8 mouse cellular contexts compared by ENCODE assay signal in genomic region chr5:23782051-23782810, GRCm38 (mm10). TPM values are rescaled to one million over a fixed set of nuclear protein-coding genes. Genes with fewer than 3 reads are reported as not detected.
DNase-seq lines count a peak whose midpoint lies in the region; ATAC-seq and TF ChIP-seq lines count a peak whose summit lies in the region.

No protein-coding gene starts in this region.

- H3K27ac ChIP-seq in left cerebral cortex, adult 2 months, result no peak overlapping the region
- H3K27ac ChIP-seq in embryonic facial prominence, embryonic 12.5 days, result no peak overlapping the region
- no peak overlapping the region for H3K27ac ChIP-seq in neural tube, embryonic 15.5 days (replicated peaks)

- no peak for TF ChIP-seq CTCF in left cerebral cortex, adult 2 months (IDR thresholded peaks at IDR 0.05)

- no peaks in the 10 kb centered on the region for H3K27me3 ChIP-seq in embryonic facial prominence, embryonic 12.5 days
- no peaks in the 10 kb centered on the region for H3K27me3 ChIP-seq in neural tube, embryonic 15.5 days (replicated peaks)

- intact Hi-C loops in left cerebral cortex, adult 2 months (cut with DNase I), result no loop called here
- intact Hi-C loops in left cerebral cortex, postnatal 36 days (cut with DNase I), result no loop called here
- intact Hi-C loops in left cerebral cortex, postnatal 25 days (cut with DNase I), result no loop called here

- no peak for ATAC-seq in embryonic facial prominence, embryonic 12.5 days (ENCODE audit: insufficient number of reproducible peaks, insufficient read depth, low FRiP score, low TSS enrichment)
- no peak for ATAC-seq in neural tube, embryonic 15.5 days (ENCODE audit: low FRiP score)

- H3K9ac ChIP-seq in embryonic facial prominence, embryonic 12.5 days, result peak overlapping the region; percentile 76
- peak overlapping the region; percentile 86 for H3K9ac ChIP-seq in neural tube, embryonic 15.5 days (replicated peaks)

- DNase-seq in left cerebral cortex, adult 2 months (ENCODE audit: extremely low spot score in 1 of 2, low spot score in 2 of 2), result no peak
- DNase-seq in left cerebral cortex, postnatal 36 days (ENCODE audit: low spot score in 2 of 2), result no peak
- DNase-seq in kidney, postnatal 4 days, result peak; percentile 8 to 14
- DNase-seq in thymus, postnatal 25 days, result no peak
- DNase-seq in left cerebral cortex, postnatal 25 days (ENCODE audit: low spot score in 2 of 2), result no peak
- no peak for DNase-seq in right cerebral cortex, postnatal 25 days

- no peaks in the 10 kb centered on the region for H3K36me3 ChIP-seq in embryonic facial prominence, embryonic 12.5 days
- H3K36me3 ChIP-seq in neural tube, embryonic 15.5 days, result no peaks in the 10 kb centered on the region

- peaks cover 13% of the 10 kb centered on the region for H3K4me1 ChIP-seq in embryonic facial prominence, embryonic 12.5 days
- peaks cover 24% of the 10 kb centered on the region for H3K4me1 ChIP-seq in neural tube, embryonic 15.5 days

- no peaks in the 10 kb centered on the region for H3K9me3 ChIP-seq in embryonic facial prominence, embryonic 12.5 days
- no peaks in the 10 kb centered on the region for H3K9me3 ChIP-seq in neural tube, embryonic 15.5 days (replicated peaks)

- peak overlapping the region; percentile 91 for H3K4me3 ChIP-seq in left cerebral cortex, adult 2 months
- peak overlapping the region; percentile 91 for H3K4me3 ChIP-seq in embryonic facial prominence, embryonic 12.5 days
- H3K4me3 ChIP-seq in neural tube, embryonic 15.5 days (replicated peaks), result peak overlapping the region; percentile 88

- WGBS in embryonic facial prominence, embryonic 12.5 days, result 36% methylated on average over 8 of the region's 8 CpGs
- 44% methylated on average over 8 of the region's 8 CpGs for WGBS in neural tube, embryonic 15.5 days

- peak overlapping the region; percentile 66 for H3K4me2 ChIP-seq in embryonic facial prominence, embryonic 12.5 days (replicated peaks)
- peak overlapping the region; percentile 74 for H3K4me2 ChIP-seq in neural tube, embryonic 15.5 days

RNA-seq across cellular contexts. Expression of gene Pus7, which starts 1.3 kb away (rescaled TPM):
- 10 to 100 TPM; 16.2 to 17.8 TPM for total RNA-seq in left cerebral cortex, adult 2 months (2021)
- total RNA-seq in left cerebral cortex, postnatal 36 days (2021), result 10 to 100 TPM; 16.1 to 20.3 TPM
- polyA plus RNA-seq in embryonic facial prominence, embryonic 12.5 days (2016; fragmentation: Nextera tagmentation; extraction: Ambion mirVana), result 34.8 and 35.4 TPM in 2 replicates
- polyA plus RNA-seq in neural tube, embryonic 15.5 days (2015; fragmentation: Nextera tagmentation; extraction: Ambion mirVana), result 15.1 and 19.7 TPM in 2 replicates
- total RNA-seq in left cerebral cortex, postnatal 25 days (2021), result 10 to 100 TPM; 18.1 TPM

RNA-seq across cellular contexts. Expression of gene Rint1, which starts 5.3 kb away (rescaled TPM):
- 10 to 100 TPM; 21.8 to 25.5 TPM for total RNA-seq in left cerebral cortex, adult 2 months (2021)
- 10 to 100 TPM; 17.8 to 22.3 TPM for total RNA-seq in left cerebral cortex, postnatal 36 days (2021)
- 49.9 and 52.7 TPM in 2 replicates for polyA plus RNA-seq in embryonic facial prominence, embryonic 12.5 days (2016; fragmentation: Nextera tagmentation; extraction: Ambion mirVana)
- polyA plus RNA-seq in neural tube, embryonic 15.5 days (2015; fragmentation: Nextera tagmentation; extraction: Ambion mirVana), result 31.3 and 32.0 TPM in 2 replicates
- total RNA-seq in left cerebral cortex, postnatal 25 days (2021), result 10 to 100 TPM; 22.6 to 22.9 TPM

Comparison
In these comparisons a context has a peak if more than half of its experiments do, and no peak if none do; other contexts are left out.
1. DNase-seq: peak in kidney, postnatal 4 days (2 of 2); none in left cerebral cortex, adult 2 months (0 of 2), left cerebral cortex, postnatal 36 days (0 of 2), thymus, postnatal 25 days (single experiment), left cerebral cortex, postnatal 25 days (0 of 2) and right cerebral cortex, postnatal 25 days (single experiment).
2. Peak in every context shown above with its lines, with median percentiles within 50 percentile points of each other: H3K4me3 ChIP-seq.